Mouse (Mus musculus) T-helper 1 cell (primary cell): ENCODE results near the gene Speg.

Experiments
- in situ Hi-C: fragments of 300-600 bp; cut with MboI, MseI; formaldehyde crosslinking; loops from one replicate; pipeline ENCODE4 v1.15.1; 2025; ENCODE audit warnings: high pct_unique_total_duplicates

The Speg gene

GRCm38 (mm10) chr1:75393139-75393538 is 18.0 kb downstream of the Speg start:
- in situ Hi-C loops: no loop called here

GRCm38 (mm10) chr1:75393846-75394245 is 18.7 kb downstream of the Speg start:
- in situ Hi-C loops: no loop called here

- in situ Hi-C loops: no loop called here
Observed at GRCm38 (mm10) chr1:75398761-75399402, 23.8 kb downstream of the Speg start.

- in situ Hi-C loops: no loop called here
Observed at GRCm38 (mm10) chr1:75399755-75400492, 24.8 kb downstream of the Speg start.

GRCm38 (mm10) chr1:75400493-75401115 is 25.5 kb downstream of the Speg start:
- in situ Hi-C loops: no loop called here

- in situ Hi-C loops: no loop called here
Observed at GRCm38 (mm10) chr1:75405547-75405946, 30.4 kb downstream of the Speg start.

- in situ Hi-C loops: no loop called here
Observed at GRCm38 (mm10) chr1:75406173-75406572, 31.1 kb downstream of the Speg start.

- in situ Hi-C loops: no loop called here
Observed at GRCm38 (mm10) chr1:75407056-75407455, 32.0 kb downstream of the Speg start.

GRCm38 (mm10) chr1:75408210-75408609 is 33.1 kb downstream of the Speg start:
- in situ Hi-C loops: no loop called here

- in situ Hi-C loops: no loop called here
Observed at GRCm38 (mm10) chr1:75409950-75410349, 34.9 kb downstream of the Speg start.

- in situ Hi-C loops: no loop called here
Observed at GRCm38 (mm10) chr1:75412196-75412595, 37.1 kb downstream of the Speg start.

- in situ Hi-C loops: no loop called here
Observed at GRCm38 (mm10) chr1:75413749-75414148, 38.7 kb downstream of the Speg start.

GRCm38 (mm10) chr1:75421794-75422193 is 46.7 kb downstream of the Speg start:
- in situ Hi-C loops: no loop called here

- in situ Hi-C loops: no loop called here
Observed at GRCm38 (mm10) chr1:75422216-75422822, 47.2 kb downstream of the Speg start.

- in situ Hi-C loops: no loop called here
Observed at GRCm38 (mm10) chr1:75422823-75423471, 47.9 kb downstream of the Speg start.

- in situ Hi-C loops: no loop called here
Observed at GRCm38 (mm10) chr1:75423780-75424390, 48.8 kb downstream of the Speg start.

GRCm38 (mm10) chr1:75425796-75426471 is 50.8 kb downstream of the Speg start:
- in situ Hi-C loops: no loop called here

- in situ Hi-C loops: no loop called here
Observed at GRCm38 (mm10) chr1:75435475-75436328, 60.6 kb downstream of the Speg start, which contains the start of gene Gmppa. Gene Gmppa, plus strand, starts transcription at chr1:75435930.

GRCm38 (mm10) chr1:75438782-75439181 is 63.7 kb downstream of the Speg start:
- in situ Hi-C loops: no loop called here

- in situ Hi-C loops: no loop called here
Observed at GRCm38 (mm10) chr1:75440661-75441060, 65.6 kb downstream of the Speg start.
